ENCODE assay signal across 15 mouse cellular contexts in genomic region chr3:97284878-97285277, GRCm38 (mm10).
"Had no signal": no experiment of that assay in that cellular context is flagged by ENCODE, and none has a peak within 500 bp of the region (broad histone marks: within the 10 kb centered on the region; RNA-seq: fewer than 3 reads in every experiment).

No protein-coding gene starts in this region.

- H3K9ac ChIP-seq: lung, embryonic 14.5 days; midbrain, embryonic 13.5 days; midbrain, embryonic 15.5 days; neural tube, embryonic 12.5 days; stomach, embryonic 15.5 days had no signal

- H3K27ac ChIP-seq: midbrain, embryonic 10.5 days; midbrain, embryonic 13.5 days; midbrain, embryonic 15.5 days; neural tube, embryonic 12.5 days; stomach, embryonic 15.5 days; stomach, postnatal 0 days had no signal

- H3K4me3 ChIP-seq: midbrain, embryonic 10.5 days; midbrain, embryonic 13.5 days; midbrain, embryonic 15.5 days; neural tube, embryonic 12.5 days; stomach, embryonic 15.5 days had no signal

- ATAC-seq: midbrain, embryonic 13.5 days; midbrain, embryonic 15.5 days had no signal

- H3K4me1 ChIP-seq: neural tube, embryonic 12.5 days; stomach, embryonic 15.5 days had no signal

- H3K9me3 ChIP-seq: midbrain, embryonic 10.5 days; midbrain, embryonic 13.5 days; midbrain, embryonic 15.5 days; neural tube, embryonic 12.5 days; stomach, embryonic 15.5 days had no signal

- DNase-seq: lung, adult 18-20 months; lung, embryonic 14.5 days; lung, postnatal 10 days; lung, postnatal 4 days; right cerebral cortex, postnatal 25 days; right cerebral cortex, postnatal 4 days; thymus, adult 2 months; thymus, postnatal 25 days; thymus, postnatal 4 days had no signal

- H3K27me3 ChIP-seq: midbrain, embryonic 13.5 days; midbrain, embryonic 15.5 days; neural tube, embryonic 12.5 days; stomach, embryonic 15.5 days had no signal

- H3K4me2 ChIP-seq: lung, embryonic 14.5 days; midbrain, embryonic 13.5 days; midbrain, embryonic 15.5 days; neural tube, embryonic 12.5 days; stomach, embryonic 15.5 days had no signal
